Mouse (Mus musculus): ENCODE data around the gene Icosl.
"Not testable (repeated sequence)": the region's sequence is repeated elsewhere in the genome, so short reads cannot be mapped to it uniquely, and the experiment has no call there.

Gene Icosl

GRCm38 (mm10) chr10:78124137-78124536 lies 55.0 kb downstream of the Icosl start:
- not testable (repeated sequence) for DNase-seq

- DNase-seq = not testable (repeated sequence)
These were observed 56.0 kb downstream of the Icosl start for GRCm38 (mm10) chr10:78125061-78125460.

- no peak for DNase-seq
These were observed 57.2 kb downstream of the Icosl start for GRCm38 (mm10) chr10:78126311-78126710.

DNA sequence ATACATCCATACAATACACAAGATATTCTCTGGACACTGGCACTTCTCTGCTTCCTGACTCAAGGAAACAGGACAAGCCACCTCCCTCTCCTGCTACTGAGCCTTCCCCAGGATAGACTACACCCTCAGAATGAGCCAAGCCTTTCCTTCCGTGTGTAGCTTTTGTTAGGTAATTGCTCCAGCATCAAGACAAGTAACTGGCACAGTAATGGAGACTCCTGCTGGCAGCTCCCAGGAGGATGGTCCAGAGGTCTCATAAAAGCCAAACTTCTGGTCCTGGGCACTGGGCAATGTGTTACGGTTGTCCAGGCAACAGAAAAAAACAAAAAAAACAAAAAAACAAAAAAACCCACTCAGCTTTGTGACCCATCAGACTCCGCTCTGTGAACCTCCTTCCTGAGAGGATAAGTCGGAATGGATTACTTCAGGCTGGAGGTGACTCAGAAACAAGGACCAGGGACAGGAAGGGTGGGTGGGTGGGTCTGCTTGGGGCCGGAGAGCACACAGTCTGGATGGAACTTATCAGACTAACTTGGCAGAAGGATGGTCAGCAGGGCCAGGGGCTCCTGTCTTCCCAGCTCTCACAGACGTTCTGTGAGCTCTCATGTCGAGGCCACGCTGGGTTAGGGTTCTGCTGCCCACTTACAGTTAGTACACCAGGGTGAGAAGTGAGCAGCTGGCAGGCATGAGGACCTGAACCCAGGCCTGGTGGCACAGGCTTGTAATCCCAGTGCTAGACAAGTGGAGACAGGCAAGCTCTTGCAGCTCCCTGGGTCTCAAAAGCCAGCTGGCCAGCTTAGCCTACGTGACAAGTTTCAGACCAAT lies 58.2 kb downstream of the Icosl start:
- DNase-seq = no peak

DNA sequence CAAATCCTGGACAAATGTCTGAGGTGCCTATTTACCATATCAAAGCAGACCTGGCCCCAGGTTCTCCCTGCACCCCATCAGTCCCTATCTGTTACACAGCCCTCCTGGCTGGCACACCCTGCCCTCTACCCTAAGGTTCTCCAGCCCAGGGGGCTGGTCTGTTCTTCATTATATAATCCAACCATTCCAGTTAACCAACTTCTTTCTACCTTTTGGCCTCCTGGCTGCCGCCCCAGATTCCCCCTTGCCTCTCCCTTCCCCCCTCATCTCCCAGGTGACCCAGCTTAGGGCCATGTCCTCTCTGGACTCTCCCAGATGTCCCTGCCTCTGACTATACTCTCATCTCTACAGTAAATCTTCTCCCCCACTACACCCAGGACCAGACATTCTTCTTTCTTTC lies 58.8 kb downstream of the Icosl start:
- DNase-seq = no peak

- no peak for DNase-seq
These were observed 59.5 kb downstream of the Icosl start for GRCm38 (mm10) chr10:78128647-78129046.

GRCm38 (mm10) chr10:78129423-78129822 lies 60.3 kb downstream of the Icosl start:
- DNase-seq = no peak

GRCm38 (mm10) chr10:78129998-78130397 lies 60.9 kb downstream of the Icosl start:
- no peak for DNase-seq
